Mouse (Mus musculus) bone marrow macrophage, adult 2 months (primary cell): Measurements from ENCODE around the gene Kif1b.

Source experiments
- CTCF ChIP-seq: IDR thresholded peaks from 2 replicates; pipeline ENCODE4 v1.5.1; 2012; ENCODE audit warnings: low read depth, mild to moderate bottlenecking, low read length, moderate library complexity
- POLR2A ChIP-seq: IDR thresholded peaks from 2 replicates; pipeline ENCODE4 v1.6.1; 2012; ENCODE audit warnings: mild to moderate bottlenecking, low read depth, low read length, borderline replicate concordance

DNA sequence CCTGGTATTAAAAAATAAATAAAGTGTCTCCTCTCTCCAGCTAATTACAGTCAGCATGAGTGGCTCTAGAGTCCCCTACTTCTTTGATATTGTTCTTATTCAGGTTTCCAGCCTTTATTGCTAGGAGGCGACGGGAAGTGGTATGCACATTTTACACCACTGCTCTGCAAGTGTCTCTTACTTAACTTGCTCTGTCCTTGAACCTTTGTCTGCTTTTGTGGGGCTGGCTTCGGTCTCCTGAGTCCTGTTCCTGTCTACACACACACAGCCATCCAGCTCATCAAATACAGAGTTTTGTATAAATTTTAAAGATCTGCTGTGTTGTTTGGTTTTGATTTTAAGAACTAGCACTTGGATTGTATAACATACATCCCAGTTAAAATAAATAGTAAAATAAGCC lies 5.4 kb downstream of the Kif1b start:
- TF ChIP-seq POLR2A: no peak
- no peak for TF ChIP-seq CTCF
